Mouse (Mus musculus) WW6 (cell line): ENCODE measurements around the gene Asic2.

ENCODE experiments used
- DNase-seq: peaks from one replicate; pipeline ENCODE4 v3.0.0-alpha.2; 2013; ENCODE audit warnings: low read depth, low spot score

Asic2 gene

DNA sequence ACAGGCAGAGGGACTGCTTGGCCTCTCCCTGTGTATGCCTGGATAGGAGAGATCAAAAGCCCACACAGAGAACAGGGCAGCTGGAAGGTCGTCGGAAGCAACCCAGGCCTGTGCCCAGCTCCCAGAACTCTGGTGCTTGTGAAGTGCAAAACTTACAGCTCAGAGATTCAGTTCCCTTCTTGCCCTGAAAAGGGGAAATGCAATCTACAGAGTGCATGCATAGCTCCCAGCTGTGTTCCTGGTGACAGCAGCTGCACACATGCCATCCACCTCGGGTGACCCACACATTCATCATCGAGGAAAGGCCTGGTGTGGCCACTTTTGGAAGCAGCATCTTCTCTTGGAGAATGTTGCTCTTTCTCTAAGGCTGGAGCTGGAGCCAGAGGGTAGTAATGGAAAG is 13.9 kb downstream of the Asic2 start:
- DNase-seq, result no peak

DNA sequence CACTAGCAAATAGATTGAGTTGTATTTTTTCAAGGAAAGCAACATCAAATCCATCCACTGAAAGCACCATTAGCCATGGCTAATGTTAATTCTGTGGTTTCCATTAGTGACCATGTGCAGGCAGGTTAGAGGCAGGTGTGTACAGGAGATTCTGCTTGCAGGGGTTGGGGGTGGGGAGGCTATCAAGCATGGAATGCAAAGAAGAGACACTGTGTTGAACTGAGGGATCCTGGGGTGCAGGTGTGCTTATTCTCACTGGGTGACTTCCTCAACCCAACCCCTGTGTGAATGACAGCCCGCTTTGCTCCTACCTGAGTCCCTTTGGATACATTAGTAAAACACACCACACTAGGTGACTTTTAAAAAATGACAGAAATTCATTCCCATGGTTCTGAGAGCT is 20.2 kb downstream of the Asic2 start:
- no peak for DNase-seq

DNA sequence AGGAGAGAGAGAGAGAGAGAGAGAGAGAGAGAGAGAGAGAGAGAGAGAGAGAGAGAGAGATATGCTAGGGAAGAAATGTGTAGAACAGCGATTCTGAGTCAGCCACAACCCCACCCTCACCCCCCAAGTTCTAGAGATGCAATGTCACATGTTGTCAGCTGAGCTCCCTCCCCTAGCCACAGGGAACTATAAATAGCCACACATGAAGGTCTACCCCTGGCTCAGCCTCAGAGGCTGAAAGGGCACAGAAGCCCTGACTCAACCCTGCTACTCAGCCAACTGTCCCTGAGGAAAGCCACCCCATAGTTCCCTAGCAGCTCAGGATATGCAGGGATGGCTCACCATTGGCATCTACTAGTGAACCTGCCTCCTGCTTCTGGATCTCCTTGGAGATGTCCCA is 26.1 kb downstream of the Asic2 start:
- no peak for DNase-seq

DNA sequence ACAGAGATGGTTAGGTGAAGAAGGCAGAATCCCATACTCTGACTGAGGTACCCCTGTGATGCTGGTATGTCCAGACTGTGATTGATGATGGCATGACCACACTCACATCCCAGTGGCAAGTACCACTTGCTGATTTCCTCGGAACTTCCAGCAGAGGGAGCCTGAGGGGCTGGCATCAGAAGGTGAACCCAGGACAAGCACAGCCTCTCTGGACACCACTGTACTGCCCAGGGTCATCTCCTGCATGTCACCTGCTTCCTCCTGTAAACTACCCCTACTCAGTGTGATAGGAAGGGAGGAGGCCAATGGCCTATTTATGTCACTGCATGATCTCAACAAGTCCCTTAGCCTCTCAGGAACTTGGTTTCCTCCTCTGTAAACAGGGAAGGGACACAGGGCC is 27.3 kb downstream of the Asic2 start:
- no peak for DNase-seq

DNA sequence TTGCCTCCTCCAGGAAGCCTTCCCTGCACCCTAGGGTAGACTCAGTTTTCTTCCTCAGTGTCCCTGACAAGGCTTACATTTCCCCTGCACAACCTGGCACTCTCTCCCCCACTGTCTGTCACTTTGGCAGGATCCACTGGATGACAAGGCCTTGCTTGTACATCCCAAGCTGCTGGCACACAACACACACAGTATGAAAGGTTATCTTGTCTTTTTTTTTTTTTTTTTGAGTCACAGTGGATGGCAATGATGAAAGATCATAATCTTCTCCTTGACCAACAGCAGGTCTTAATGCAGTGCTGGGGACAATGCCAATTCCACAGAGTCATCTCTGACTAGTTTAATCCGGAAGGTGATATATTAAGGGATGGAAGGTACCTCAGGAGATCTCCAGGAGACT is 30.7 kb downstream of the Asic2 start:
- DNase-seq, result no peak

DNA sequence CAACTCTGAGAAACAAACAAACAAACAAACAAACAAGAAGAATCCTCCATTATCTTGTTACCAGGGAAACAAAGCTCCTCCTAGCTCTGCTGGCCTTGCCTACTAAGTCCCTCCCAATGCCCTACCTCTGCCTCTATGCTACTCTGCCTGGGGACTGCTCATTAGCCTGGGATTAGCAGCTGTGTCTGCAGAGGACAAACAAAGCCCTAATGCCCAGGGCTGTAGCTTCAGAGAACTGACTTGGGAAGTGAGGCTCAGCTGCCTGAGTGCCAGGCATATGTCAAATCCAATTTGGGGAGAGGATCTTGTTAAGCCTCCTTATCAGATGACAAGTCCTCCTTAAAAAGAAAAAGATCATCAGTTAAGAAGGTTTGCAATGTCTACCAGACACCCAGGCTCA is 41.9 kb downstream of the Asic2 start:
- DNase-seq, result no peak

DNA sequence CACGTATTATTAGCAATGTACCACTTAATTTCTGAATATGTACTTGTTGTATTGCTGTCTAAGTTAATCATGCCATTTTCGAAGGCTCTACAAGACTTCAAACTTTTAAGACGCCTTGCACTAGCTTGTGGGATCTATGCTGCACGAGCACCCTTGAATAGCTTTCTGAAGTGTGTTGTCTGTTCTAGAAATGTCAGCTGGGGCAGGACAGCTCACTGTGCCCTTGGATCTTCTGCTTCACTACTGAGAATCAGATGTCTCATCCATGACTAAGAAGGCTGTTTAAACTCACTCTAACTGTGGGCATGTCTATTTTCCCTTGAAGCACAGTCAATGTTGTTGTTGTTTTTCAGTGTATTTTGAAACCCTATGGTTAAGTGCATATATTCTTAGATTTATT is 44.6 kb downstream of the Asic2 start:
- no peak for DNase-seq

DNA sequence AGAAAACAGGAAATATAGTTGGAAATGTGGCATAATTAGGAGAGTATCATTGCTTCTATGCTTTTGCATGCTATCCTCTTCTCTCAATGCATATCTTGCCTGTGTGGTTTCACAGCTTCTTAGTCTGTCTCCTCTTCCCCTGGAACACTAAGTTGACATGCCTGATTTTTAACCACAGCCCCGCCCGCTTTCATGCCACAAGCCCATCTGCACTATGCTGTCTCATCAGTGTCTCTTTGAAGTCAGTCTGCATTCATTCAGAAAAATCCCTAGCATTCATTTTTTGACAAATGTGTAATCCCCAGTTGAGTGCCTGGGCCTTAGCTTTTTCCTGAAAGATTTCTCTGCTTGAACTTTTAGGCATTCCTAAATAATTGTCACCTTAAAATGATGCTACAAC is 45.2 kb downstream of the Asic2 start:
- DNase-seq, result no peak

DNA sequence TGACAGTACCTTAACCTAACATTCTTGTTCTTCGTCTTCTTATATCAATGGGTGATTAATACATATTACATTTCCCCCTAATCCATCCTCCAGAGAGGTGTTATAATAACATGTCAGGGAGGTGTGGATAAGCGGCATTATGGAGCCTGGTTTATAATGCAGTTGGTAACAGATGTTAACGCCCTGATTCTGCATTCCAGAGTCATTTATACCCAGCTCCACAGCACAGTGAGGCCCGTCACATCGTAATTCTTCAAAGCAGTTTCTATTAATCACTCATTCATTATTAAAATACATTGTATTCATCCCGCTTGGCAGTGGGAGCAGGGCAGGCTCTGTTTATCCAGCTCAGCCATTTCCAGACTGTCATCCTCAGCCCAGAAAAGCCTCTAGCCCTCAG is 52.8 kb downstream of the Asic2 start:
- DNase-seq, result no peak

DNA sequence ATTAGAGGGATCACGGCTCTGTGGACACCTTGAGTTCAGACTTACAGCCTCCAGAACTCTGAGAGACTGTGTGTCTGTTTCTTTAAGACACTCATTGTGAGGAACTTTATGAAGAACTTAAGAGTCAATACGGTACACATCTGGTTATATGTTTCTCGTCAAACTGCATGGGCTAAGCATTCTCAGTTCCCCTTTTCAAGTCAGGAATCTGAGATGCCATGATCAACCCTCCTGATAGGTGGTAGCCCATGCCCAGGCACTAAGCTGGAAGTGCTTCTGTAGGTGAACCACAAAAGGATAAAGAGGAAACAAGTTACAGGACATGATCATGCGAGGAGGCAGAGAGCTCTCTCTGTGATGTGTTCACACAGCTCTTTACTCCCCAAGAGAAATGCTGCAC is 55.2 kb downstream of the Asic2 start:
- no peak for DNase-seq

DNA sequence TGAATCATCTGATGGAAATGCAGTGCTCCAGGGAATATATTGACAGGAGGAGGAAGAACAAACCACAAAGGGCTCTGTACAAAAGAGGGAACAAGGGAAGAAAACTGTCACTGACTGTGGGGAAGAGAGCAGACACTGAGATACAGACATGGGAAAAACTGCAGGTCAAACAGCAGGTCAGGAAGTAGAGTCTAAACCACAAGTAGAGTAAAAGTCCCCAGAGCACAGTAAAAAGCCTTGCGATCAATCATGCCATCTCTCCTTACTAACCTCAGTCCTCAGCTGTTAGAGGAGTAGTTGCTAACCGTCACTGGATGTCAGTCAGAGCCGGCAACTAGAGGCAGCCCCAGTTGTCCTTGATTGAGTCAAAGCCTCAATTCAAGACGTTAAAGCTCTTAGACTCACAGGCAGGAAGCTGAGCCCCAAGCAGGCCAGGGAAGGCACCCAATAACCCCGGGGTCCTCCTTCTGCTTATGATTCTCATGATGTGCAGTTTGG is 58.8 kb downstream of the Asic2 start:
- no peak for DNase-seq

DNA sequence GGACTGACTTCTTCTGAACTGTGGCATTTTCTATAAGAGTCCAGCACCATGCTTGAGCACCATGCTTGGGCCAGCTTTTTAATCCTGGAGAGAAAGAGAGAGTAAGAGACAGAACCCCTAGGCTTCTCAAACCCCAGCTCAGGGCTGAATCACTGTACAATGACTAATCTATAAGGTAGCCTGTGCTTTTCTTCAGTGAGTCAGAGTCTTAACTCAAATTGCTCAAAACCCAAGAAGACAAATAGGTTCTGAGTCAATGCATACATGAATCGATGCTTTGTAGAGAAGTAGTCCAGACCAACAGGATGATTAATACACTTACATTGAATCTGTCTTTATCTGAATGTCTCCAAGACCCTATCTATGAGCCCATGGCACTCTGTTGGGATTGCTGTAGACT is 59.5 kb downstream of the Asic2 start:
- DNase-seq, result no peak

DNA sequence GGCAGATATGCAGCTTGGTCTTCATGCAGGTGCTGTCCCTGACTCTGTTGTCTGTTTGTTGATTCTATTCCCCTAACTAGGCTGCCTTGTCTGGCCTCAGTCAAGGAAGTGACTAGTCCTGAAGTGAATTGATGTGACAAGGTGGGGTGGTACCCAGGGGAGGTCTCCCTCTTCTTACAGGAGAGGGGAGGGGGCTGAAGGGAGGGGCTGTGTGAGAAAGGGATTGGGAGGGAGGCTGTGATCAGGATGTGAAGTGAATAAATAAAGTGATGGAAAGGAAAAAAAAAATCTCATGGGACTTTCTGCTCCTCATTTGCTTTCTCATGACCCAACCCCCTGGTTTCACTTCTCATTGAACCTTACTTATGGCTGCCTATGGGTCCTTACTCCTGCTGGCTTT is 65.9 kb downstream of the Asic2 start:
- no peak for DNase-seq

DNA sequence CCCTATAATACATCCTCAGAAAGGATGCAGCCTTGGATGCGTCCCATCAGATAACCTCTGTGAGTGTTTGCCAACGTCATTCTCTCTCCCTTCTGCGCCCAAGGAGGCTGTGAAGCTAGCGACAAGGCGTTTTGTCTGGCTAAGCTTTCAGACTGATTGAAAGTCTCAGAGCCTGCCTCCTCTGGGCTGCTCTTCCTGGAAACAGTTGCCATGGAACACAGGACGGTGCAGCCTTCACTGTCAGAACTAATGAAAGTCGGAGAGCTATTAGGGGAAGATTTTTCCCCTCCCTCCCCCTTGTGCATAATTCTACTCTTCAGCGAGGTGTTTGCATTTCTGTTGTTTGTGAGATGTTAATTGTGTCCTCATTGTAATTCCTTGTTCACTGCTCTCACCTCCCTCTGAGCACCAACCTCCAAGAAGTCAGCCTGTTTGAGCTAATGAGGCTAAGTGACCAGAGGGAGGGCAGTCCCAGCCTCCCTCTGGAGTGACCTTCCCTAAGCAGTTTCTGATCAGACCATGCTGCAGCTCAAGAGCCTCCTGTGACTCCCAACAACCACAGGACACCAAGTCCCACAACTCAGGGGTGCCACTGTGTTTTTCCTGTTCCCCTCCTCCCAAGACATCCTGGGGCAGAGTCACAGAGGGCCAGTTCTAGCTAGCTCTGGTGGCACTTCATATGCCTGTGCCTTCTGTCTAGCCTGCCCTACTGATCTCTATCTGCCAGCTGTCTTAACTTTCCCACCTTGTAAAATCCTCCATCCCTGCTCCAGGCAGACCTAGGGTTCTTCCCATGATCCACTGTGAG is 70.5 kb downstream of the Asic2 start:
- DNase-seq, result no peak

DNA sequence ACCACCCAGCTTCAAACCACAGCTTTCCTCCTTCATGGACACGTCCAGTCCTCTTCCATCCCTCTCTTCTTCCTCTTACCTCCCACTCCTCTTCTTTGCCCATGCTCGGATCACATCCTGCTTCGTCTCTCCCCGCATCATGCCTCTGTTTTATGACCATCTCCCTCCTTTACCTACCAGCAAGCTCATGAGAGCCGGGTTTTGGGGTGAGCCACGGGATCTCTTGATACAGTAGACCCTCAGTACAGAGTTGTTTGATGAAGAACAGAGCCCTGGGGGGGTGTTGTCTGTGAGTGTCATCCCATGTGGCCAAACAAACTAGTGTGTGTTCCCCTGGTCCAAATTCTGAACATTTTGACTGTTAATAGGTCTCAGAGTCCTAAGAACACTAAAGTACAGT is 71.7 kb downstream of the Asic2 start:
- DNase-seq, result no peak

DNA sequence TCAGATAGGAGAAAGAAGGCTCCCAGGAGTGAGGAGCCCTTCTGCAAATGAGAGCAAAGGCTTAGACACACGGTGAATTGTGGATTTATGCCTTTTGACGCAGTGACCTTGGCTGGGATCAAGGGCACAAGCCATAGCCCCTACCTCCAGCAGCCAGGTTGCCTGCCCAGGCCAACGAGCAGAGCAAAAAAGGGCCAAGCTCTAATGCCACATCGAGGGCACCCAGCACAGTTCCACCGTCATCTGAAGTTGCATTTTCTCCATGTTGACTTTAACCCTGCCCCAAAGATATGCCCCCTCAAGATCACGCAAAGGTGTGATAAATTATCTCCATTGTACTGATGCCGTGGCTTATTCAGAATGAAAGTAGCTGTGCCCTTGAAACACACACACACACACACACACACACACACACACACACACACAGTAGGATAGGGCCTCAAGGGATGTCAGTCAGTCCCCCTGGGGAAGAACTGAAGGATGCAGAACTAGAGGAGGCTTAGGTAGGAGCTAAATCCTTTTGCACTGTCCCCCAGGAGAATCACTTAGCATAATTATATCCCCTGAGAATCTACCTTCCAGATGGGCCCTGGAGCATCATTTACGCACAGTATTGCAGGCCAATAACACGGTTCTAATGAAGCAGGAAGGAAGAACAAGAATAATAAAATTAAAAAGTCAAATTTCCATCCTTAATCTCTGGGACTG is 96.6 kb downstream of the Asic2 start:
- no peak for DNase-seq

DNA sequence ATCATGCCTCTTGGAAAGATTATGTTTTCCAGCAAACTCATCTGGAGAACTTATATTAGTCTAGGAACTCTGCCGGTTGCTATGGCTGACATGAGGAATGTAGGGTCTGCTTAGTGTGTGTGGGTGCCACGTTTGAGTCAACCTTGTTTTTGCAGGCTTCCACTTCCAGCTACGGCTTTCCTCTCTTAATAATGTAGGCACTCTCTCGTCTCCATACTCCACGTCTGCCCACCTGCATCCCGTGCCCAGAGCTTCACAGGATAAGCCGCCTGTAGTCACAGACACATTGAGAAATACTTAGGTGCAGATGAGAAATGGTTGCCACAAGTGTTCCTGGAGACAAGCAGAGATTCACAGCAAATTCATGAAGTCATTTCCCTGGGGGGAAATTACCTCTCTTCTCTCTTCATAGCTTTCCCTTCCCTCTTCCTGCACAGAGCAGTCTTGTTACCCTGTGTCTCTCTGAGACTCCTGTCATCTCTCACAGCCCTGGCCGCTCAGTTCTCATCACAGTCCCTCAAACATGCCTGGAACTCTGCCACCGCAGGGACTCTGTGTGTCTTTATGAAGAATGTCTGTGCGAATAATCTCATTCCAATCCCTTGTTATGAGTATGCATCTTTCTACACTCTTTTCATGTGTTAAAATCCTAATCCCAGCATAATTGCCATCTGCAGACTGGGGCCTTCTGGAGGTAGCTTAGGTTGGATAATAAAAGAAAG is 102.4 kb downstream of the Asic2 start:
- no peak for DNase-seq

DNA sequence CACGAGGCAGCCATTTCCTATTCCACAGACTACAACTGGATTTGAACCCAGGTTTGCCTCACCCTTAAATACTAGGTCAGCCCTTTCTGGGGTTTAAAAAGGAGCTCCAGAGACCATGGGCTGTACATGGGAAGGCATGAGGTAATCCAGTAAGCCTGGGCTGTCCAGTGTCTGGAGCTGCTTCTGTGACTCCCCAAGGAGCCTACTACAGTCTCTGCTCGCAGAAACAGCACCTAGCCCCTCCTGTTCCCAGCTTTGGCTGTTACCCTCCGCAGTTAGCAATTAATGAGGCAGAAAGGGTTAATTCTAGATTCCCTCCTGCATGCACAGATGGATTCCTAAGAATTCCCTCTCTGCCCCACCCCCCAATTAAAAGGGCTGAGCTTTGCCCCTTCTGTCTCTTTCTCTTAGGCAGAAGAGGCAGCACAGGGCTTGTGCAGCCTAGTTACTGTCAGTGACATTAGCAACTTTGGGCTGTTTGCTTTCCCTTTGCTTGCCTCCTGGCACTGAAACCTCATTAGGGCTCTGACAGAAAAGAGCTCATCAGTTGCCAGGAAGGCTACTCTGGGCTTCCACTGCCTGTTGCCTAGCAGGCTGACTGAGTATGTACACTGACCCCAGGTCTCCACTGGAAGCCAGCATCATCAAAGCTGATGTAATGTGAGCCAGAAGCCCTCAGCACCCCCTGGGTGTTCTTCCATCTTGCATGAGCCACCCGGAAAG is 107.8 kb downstream of the Asic2 start, which contains the start of gene 5530401A14Rik:
Gene 5530401A14Rik, plus strand, starts transcription at position 424 of the 723 bp plus-strand sequence.
- no peak for DNase-seq

DNA sequence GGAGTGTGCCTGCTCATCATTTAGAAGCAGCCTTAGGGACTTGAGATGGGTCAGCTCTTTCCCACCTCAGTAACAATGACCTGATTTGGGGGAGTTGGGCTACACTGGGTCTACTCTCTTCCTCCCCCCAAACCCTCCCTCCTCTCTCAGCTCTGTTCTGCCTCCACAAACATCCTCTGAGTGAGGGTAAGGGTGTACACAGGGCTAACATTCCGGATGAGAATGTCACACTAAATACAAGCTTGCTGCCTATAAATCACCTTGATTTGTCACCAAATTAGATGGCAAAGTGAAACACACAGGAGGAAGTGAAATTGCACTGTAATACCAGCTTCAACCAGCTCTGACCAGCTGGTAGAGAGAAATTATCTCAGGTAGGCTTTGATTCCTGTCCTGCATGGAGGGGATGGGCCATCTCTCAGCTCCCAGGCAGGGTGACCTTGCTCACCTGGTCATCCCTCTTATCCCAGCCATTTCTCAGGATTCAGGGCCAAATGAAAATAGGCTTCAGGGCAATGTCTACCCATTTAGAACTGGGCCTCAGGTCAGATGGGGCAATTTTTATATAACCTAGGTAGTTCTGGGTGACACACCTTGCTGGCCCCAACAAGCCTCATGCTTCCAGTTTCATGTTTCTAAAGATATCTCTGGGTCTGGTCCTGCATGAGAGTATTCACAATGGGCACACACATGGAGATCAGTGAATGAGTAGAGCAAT is 120.3 kb downstream of the Asic2 start:
- no peak for DNase-seq

DNA sequence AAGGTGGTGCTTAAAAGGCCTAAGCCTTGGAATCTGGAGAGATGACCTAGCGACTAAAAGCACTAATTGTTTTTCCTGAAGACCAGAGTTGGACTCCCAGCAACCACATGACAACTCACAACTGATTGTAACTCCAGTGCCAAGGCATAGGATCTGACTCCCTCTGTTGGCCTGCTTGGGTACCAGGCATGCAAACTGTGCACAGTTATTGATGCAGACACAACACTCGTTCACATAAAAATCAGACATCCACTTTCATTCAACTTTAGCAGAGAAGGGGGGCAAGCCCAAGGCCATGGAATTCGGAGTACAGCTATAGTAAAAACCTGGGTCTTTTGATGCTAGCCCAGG is 122.6 kb downstream of the Asic2 start:
- no peak for DNase-seq

DNA sequence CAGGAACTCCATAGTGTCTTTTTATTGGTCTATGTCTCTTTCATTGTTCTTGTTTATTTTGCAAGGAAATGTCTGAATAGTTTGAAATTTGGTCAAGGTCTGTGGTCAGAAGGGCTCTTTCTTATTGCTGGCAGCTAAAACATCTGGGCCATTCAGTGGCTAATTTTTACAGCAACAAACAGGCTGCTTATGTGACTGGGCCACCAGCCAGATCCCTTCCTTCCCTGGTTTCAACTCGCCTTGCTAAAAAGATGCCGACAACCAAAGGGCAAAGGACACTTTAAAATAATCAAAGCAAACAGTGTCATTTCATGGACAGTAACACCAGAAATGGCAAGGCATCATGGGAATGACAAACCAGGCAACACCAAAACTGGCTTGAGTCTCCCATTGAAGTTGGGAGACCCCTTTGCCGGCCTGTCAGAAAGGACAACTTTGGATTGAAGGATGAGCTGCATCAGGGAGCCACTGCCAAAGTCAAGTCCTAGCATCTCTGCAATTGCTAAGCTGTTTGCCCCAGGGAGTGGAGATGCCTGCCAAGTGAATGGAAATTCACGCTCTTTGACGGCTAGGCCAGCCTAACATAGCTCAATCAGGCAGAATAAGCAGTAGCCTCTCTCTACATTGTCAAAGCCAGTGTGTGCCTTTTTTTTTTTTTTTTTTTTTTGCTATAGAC is 123.1 kb downstream of the Asic2 start:
- no peak for DNase-seq
